Mouse (Mus musculus) hematopoietic stem cell, adult 5-6 weeks (primary cell): ENCODE results near the gene Smarcad1. TPM values are rescaled to one million over a fixed set of nuclear protein-coding genes. Genes with fewer than 3 reads are reported as not detected.
"Not testable (repeated sequence)": the region's sequence is repeated elsewhere in the genome, so short reads cannot be mapped to it uniquely, and the experiment has no call there.

ENCODE experiments used
- ATAC-seq, 2 experiments: fragments of 125-278 bp in 1 of 2; replicated peaks in 1 of 2; 2 replicates each; pipeline ENCODE4 v1.8.0; 2016 to 2017; ENCODE audit warnings: inconsistent platforms in 2 of 2, mild to moderate bottlenecking in 2 of 2, moderate number of reproducible peaks in 2 of 2, low read depth in 1 of 2, moderate TSS enrichment in 1 of 2; ENCODE audit not compliant: low FRiP score in 2 of 2, poor library complexity in 2 of 2, severe bottlenecking in 2 of 2, insufficient read depth in 1 of 2, low TSS enrichment in 1 of 2
- total RNA-seq: library from RNA; stranded (forward); fragments of 172-1452, 232-1000 nt; gene quantifications from 2 replicates; pipeline ENCODE4 v1.2.3, GENCODE M21; 2017

Gene Smarcad1
- total RNA-seq: 95.1 and 117 TPM in 2 replicates

DNA sequence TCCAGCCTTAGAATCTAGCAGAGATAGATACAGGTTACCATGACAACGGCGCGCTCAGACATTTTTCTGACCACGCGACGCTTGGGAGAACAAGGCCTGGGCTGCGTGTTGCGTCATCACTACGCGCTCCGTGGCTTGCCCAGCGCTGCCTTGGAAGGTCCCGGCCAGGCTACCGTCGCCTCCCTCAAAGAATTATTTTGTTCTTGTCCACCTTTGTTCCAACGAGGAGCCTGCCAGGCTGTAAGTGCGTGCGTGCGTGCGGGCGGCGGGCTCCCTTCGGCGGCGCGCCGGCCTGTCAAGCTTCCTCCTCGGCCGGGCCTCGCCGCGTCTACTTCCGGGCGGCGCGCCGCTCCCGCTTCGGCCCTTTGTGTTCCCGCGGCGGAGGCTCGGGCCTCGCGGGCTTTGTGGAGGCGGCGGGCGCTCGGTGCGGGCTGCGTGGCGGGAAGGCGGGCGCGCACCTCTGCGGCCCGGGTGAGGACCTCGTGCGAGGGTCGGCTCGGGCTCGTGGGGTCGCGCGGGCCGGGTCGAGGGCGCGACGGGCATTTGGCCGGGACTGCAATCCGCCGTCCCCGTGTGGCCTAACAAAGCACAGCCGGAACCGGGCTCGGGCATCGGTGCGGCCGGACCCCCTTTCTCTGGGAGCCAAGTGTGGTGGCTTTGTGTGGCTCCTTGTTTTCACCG, at the start of gene Smarcad1:
Gene Smarcad1 (plus strand): TSS at position 93 of the 681 bp plus-strand sequence.
- ATAC-seq: peak; percentile 92 to 94

DNA sequence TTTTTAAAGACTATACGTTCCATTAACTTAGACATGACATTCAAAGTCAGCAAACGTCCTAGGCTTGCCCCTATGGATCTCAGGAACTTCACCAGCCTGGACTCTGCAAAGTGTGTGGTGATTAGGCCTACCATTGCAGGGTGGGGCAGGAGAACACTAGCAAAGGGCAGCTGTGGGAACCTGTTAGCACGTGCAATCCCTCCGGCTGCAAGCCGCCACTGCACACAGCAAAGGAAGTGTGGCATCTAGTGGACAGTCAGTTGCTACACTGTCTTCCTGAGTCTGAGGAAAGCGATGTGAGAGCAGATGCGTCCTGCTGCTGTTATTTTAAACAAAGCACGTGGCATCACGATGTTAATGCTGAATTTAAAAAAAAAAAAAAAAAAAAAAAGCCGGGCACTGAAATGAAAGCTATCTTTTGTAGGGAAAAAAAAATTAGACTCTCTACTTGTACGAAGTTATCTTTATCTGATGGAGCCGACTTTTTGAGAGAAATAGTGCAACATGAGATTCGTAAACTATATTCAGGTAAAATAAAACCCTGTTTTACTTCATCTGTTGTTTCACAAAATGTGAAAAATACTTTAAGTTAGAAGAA, 45.5 kb upstream of the Smarcad1 start:
- peak; percentile 32 to 56; a peak in 3 of 4 replicates for ATAC-seq

DNA sequence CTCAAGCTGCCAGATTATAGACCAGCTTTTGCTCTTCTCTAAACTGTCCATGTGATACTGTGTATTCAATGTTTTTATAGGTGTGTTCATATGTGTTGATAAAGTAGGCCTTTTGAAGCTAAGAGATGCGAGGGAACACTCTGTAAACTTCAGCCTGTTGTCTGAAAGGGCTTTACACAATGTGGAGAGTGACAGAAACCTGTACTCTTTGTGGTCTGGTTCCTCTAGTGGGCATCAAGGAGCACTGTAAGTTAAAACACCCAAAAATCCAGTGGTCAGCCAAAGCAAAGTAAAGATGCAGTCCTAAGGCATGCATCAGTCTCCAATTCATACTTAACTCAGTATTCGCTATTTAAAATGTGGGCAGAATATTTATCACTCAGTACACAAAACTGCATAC, 44.6 kb upstream of the Smarcad1 start:
- no peak for ATAC-seq

DNA sequence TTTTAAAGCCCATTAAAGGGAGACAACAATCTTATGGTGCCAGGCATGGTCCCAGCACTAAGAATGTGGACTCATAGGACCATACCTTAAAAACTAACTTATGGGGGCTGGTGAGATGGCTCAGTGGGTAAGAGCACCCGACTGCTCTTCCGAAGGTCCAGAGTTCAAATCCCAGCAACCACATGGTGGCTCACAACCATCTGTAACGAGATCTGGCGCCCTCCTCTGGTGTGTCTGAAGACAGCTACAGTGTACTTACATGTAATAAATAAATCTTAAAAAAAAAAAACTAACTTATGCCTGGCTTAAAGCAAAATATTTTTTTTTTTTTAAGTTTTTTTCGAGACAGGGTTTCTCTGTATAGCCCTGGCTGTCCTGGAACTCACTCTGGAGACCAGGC, 41.6 kb upstream of the Smarcad1 start:
- not testable (repeated sequence) for ATAC-seq

DNA sequence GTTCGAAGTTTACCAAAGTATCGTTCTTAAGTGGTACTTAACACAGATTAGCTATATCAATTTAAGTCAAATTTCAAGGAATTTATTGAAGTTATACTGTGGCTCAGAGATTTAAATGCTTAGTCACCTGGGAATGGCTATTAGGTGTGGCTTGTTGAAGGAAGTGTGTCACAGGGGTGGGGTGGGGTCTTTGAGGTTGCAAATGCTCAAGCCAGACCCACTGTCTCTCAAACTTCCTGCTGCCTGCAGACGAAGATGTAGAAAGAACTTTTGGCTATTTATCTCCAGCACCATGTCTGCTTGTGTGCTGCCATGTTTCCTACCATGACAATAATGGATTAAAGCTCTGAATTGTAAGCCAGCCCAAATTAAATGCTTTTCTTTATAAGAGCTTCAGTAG, 40.2 kb upstream of the Smarcad1 start:
- no peak for ATAC-seq

DNA sequence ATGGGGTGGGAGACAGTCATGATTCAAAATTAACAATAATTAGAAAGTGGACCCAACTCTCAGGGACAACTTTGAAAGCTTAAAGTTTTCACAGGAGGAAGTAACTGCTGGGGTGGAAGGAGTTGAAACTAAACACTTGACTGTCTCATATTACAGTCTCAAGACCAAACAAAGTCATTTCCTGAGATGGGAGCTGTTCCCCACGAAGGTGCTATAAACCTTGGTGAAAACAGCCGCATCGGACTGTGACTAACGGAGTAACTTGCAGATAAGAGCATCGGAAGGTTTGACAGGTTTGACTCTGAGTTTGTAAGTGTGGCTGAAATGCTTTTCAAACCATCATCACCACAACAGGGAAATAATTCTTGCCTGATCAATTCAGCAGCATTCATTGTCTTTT, 33.5 kb upstream of the Smarcad1 start:
- no peak for ATAC-seq

DNA sequence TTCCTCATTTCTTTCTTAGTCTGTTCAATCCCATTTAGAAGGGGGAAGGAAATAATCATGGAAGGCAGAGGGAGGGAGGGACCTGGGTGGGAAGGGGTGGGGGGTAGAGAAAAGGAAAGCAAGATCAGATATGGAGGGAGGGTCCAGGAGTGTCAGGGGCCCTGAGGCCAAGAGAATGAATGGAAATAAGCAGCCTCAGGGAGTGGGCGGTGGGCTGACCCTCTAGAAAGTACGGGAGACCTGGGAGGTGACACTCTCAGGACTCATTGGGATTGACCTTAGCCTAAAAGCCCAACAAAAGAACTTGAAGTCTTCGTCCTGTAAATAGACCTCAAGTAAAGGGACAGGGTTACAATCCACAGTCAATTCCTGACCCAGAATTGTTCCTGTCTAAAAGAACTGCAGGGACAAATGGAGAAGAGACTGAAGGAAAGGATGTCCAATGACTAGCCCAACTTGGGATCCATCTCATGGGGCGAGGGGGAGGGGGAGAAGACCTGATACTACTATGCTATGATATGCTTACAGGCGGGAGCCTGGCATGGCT, 30.9 kb upstream of the Smarcad1 start:
- no peak for ATAC-seq

DNA sequence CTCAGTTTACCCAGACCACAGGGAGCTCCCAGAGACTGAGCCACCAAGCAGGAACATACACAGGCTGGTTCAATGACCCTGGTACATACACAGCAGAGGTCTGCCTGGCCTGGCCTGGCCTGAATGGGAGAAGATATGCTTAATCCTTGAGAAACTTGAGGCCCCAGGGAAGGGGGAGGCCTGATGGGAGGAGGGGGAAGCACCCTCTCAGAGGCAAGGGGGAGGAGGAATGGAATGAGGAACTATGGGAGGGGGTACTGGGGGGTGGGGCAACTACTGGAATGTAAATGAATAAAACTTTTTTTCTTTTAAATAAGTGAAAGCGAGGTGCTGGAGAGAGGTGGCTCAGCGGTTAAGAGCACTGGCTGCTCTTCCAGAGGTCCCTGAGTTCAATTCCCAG, 30.2 kb upstream of the Smarcad1 start:
- ATAC-seq: no peak

DNA sequence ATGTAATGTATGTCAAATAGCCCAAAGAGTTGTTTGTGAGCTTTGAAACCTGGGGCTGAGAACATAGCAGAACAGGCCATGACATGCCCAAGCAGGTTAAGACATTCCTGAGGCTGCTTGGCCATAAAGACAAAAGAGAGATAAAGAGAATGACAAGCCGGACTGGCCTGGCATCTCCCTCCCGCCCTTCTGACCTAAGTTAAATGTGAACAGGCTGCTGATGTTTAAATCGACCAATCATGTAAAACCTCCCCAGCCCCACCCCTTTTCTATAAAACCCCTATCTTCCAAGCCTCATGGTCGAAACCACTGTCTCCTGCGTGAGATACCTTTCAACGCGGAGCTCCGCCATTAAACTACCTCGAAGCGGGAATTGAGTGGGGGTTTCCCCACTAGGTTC, 24.8 kb upstream of the Smarcad1 start:
- ATAC-seq: no peak

DNA sequence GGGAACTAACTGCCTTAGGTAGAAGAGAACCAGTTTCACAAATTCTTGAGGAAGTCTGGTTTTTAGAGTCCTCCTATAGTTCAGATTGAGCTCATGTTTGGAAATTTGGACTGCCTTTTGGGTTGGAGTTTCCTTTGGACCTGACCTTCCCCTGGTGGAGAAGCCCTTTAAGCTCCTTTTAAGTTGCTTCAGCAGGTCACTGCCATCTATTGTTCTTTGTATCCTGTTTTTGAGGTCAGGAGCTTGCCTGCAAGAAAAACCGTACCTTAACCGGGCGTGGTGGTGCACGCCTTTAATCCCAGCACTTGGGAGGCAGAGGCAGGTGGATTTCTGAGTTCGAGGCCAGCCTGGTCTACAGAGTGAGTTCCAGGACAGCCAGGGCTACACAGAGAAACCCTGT, 23.4 kb upstream of the Smarcad1 start:
- ATAC-seq: not testable (repeated sequence)

DNA sequence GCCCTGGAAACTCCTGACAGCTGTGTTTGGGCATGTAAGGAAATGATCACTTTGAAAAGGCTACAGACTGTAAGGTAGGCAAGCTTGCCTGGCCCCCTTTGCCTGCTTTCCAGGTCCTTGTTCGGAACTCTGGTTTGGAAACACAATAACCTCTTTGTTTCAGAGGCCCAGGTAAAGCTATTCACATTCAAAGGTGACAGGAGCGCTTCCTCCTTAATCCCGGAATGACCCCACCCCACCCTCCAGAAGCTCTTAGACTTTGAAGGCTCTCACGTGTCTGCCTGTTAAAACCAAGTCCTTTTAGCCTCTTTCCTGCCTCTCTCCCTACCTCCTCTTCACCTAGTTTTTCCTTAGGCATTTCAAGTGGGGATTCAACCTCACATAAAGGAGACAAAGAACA, 20.5 kb upstream of the Smarcad1 start:
- no peak for ATAC-seq

DNA sequence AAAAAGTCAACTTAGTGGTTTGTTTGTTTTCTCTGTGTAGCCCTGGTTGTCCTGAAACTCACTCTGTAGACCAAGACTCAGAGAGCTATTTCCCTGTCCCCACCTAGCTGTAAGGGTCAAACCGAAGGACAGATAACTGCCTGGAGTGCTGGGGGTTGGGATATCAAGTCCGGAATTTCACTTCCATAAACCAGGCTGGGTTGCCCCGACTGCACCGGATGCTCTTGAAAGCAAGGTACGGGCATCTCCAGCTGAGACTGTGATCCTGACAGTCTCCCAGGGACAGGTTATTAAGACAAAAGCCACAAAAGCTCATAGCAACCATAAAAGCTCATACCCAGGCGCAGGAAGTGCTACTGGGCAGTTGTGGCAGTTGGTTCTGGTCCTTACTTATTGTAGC, 19.3 kb upstream of the Smarcad1 start:
- no peak for ATAC-seq

DNA sequence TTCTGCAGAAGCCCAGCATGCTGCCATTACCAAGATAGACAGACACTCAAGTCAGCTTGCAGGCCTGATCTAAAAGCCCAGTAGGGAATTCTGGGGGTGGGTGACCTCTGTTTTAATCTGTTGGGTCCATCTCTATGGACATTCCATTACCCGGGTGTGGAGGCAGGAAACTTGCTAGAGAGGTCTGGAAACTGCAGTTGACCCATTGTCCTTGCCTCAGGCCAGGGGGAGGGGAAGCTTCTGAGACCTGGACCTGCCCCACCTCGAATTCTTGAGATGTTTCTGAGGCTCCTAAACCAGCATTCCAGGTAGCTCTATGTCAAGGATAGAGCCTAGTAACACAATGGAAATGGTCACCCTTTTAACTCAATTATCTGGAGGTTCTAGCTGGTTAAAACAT, 17.7 kb upstream of the Smarcad1 start:
- no peak for ATAC-seq

DNA sequence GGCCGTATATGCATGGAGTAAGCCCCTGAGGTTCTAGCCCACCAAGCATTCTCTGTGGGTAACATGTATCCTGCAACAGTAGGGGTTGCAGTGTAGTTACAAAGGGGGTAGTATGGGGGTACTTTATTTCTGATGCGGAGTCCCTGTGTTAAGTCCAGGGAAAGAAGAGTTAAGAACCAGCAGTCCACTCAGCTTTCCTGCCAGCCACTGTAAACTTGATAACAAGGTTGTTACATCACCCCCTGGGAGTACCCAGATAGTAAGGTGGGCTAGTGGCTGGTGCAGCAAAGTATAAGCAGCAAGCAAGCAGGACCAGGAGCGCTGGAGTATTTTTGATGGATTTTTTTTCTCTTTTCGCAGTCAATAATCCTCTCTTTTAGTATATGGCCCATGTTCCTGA, 17.3 kb upstream of the Smarcad1 start:
- no peak for ATAC-seq

DNA sequence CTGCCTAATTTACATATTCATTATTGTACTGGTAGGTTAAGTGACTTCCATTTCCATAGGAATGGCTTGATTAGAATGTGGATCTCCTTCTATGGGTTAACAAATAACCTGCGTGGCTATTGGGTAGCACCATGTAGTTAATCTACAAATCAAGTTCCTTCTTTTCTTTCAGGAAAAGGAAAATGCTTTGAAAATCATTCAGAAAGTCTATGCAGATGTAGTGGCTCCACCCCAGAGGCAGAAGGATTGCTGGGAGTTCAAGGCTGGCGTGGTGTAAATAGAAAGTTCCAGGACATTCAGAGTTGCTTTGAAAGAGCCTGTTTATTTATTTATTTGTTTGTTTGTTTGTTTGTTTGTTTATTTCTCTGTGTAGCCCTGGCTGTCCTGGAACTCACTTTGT, 7.7 kb upstream of the Smarcad1 start:
- no peak for ATAC-seq

DNA sequence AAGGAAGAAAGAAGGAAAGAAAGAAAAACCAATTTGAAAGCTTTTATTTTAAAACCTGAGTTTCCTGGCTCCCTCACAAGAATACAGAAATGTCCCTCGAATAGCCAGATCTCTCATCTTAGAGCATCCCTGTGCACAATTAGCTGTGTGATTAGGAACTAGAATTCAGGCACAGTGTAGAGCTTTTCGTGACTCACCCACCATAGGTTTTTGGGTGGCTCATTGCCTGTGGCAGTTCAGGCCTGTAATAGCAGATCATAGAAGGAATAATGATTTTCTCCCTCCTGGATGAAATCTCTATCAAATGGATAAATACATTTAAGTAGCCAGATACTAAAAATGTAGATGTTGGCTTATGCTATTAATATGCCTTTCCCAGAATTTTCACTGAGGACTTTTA, 6.9 kb upstream of the Smarcad1 start:
- ATAC-seq: no peak

DNA sequence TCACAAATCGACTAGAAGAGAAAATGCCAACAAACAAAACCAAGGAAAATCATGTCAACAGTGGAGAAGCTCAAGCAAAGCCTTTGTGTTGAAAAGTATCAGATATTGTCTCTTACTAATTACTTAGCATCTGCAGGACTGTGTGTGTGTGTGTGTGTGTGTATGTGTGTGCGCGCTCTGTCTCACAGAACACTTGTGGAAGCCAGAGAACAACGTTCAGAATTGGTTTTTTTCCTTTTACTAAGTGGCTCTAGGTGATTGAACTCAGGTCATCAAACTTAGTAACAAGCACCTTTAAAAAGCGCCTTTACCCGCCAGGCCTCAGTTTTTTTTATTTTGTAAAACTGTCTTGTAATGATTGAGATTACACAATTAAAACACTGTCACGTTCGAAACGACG, 451 bp upstream of the Smarcad1 start:
- no peak for ATAC-seq

DNA sequence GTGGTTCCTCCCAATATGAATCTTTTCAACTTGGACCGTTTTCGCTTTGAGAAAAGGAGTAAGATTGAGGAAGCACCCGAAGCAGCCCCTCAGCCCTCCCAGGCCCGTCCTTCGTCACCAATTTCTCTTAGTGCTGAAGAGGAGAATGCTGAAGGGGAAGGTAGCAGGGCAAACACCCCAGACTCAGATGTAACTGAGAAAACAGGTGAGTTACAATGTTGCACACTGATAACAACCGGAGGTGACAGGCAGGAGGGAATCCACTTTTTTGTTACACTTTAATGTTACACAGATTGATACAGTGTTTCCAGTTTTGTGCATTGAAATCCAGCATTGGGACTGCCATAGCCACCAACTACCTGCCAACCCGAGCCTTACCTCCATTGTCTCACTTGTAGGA, 858 bp downstream of the Smarcad1 start:
- ATAC-seq: peak; percentile 22 to 66

DNA sequence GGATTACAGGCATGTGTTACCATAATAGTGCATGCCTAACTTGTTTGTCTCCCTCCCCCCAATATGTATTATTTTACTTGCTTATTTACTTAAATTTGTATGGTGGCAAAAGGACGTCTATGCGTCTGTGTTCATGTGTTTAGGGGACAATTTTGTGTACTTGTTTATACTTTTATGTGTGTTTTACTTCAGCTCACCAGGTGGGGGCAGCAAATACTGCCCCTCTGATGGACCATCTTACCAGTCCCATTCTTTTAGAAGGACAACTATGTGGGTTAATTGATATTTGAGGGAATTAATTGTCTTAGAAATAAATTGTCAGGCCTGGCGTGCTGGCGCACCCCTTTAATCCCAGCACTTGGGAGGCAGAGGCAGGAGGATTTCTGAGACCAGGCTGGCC, 6.7 kb downstream of the Smarcad1 start:
- no peak for ATAC-seq
